Mouse (Mus musculus) neural tube, embryonic 14.5 days (tissue): ENCODE measurements around the gene Dazap1. TPM values are rescaled to one million over a fixed set of nuclear protein-coding genes. Genes with fewer than 3 reads are reported as not detected.
"Not testable (repeated sequence)": the region's sequence is repeated elsewhere in the genome, so short reads cannot be mapped to it uniquely, and the experiment has no call there.

ENCODE experiments used
- ATAC-seq: fragments of 200-750 bp; cut with Nextera tagmentation; 2 replicates; pipeline ENCODE4 v1.8.0; 2017; ENCODE audit warnings: low read depth, mild to moderate bottlenecking, moderate TSS enrichment, moderate library complexity
- H3K27ac ChIP-seq: fragments of 300-500 bp; sonication (generic); 2 replicates; pipeline ENCODE4 v1.5.1; 2014; ENCODE audit warnings: low read depth, mild to moderate bottlenecking, control low read depth, low read length, moderate library complexity, mixed read lengths
- H3K27me3 ChIP-seq: fragments of 300-500 bp; sonication (generic); 2 replicates; pipeline ENCODE4 v1.6.1; 2014; ENCODE audit warnings: low read length; ENCODE audit not compliant: control insufficient read depth, insufficient read depth
- H3K36me3 ChIP-seq: fragments of 300-500 bp; sonication (generic); 2 replicates; pipeline ENCODE4 v1.6.1; 2014; ENCODE audit warnings: low read length, mixed read lengths; ENCODE audit not compliant: control insufficient read depth, insufficient read depth
- H3K4me1 ChIP-seq: fragments of 300-500 bp; sonication (generic); 2 replicates; pipeline ENCODE4 v1.6.1; 2014; ENCODE audit warnings: low read length; ENCODE audit not compliant: control insufficient read depth, insufficient read depth
- H3K4me2 ChIP-seq: fragments of 300-500 bp; sonication (generic); 2 replicates; pipeline ENCODE4 v1.6.1; 2014; ENCODE audit warnings: mild to moderate bottlenecking, low read depth, low read length, control low read depth
- H3K4me3 ChIP-seq: fragments of 300-500 bp; sonication (generic); 2 replicates; pipeline ENCODE4 v1.5.1; 2014; ENCODE audit warnings: low read depth, low read length, control low read depth, mixed read lengths
- H3K9ac ChIP-seq: fragments of 300-500 bp; sonication (generic); replicated peaks from 2 replicates; pipeline ENCODE4 v1.6.1; 2014; ENCODE audit warnings: low read depth, mild to moderate bottlenecking, control low read depth, low read length, mixed read lengths
- H3K9me3 ChIP-seq: fragments of 300-500 bp; sonication (generic); 2 replicates; pipeline ENCODE4 v1.6.1; 2016; ENCODE audit warnings: low read length; ENCODE audit not compliant: control insufficient read depth
- WGBS: fragments of 180-500 bp; shearing (Covaris S2); extraction: QIAGEN DNeasy Blood & Tissue Kit; methylation state at CpG from one replicate; pipeline ENCODE4 v1.1.7; 2014; 5-methylcytosine and 5-hydroxymethylcytosine counted together
- polyA plus RNA-seq: library from polyadenylated mRNA; unstranded; fragments of >200 nt; fragmentation: Nextera tagmentation; extraction: Ambion mirVana; gene quantifications from 2 replicates; pipeline ENCODE4 v1.2.1, GENCODE M21; 2014

Gene Dazap1
- 37.5 and 39.8 TPM in 2 replicates for polyA plus RNA-seq

- peak within 1 kb of the TSS; percentile 70 for H3K9ac ChIP-seq
- H3K9me3 ChIP-seq: no peaks in the 10 kb centered on the region
- peaks cover 19% of the 10 kb centered on the region for H3K4me1 ChIP-seq
- peak within 1 kb of the TSS; percentile 39 for H3K4me3 ChIP-seq
- H3K27ac ChIP-seq: peak within 1 kb of the TSS; percentile 85
- ATAC-seq: peak; percentile 80
- H3K4me2 ChIP-seq: peak within 1 kb of the TSS; percentile 78
- H3K36me3 ChIP-seq: peaks cover 26% of the 10 kb centered on the region
- under 1% methylated on average over 49 of the region's 49 CpGs for WGBS
- no peaks in the 10 kb centered on the region for H3K27me3 ChIP-seq
These were observed at the start of gene Dazap1, which contains the start of gene Gamt for GRCm38 (mm10) chr10:80260642-80261584. Dazap1 (plus strand) TSS chr10:80261486. Gamt (minus strand) TSS chr10:80261012.

GRCm38 (mm10) chr10:80211547-80212103 is 49.7 kb upstream of the Dazap1 start:
- ATAC-seq, H3K27ac ChIP-seq, H3K36me3 ChIP-seq, H3K9ac ChIP-seq, H3K27me3 ChIP-seq, H3K4me1 ChIP-seq, H3K4me3 ChIP-seq, H3K9me3 ChIP-seq, H3K4me2 ChIP-seq: not testable (repeated sequence)
- WGBS: 71% methylated on average over 7 of the region's 7 CpGs

GRCm38 (mm10) chr10:80215048-80215772 is 46.1 kb upstream of the Dazap1 start:
- H3K4me2 ChIP-seq: no peak overlapping the region
- WGBS: 18% methylated on average over 16 of the region's 16 CpGs
- H3K27me3 ChIP-seq: no peaks in the 10 kb centered on the region
- ATAC-seq: no peak
- no peaks in the 10 kb centered on the region for H3K36me3 ChIP-seq
- no peaks in the 10 kb centered on the region for H3K4me1 ChIP-seq
- H3K27ac ChIP-seq: no peak overlapping the region
- no peak overlapping the region for H3K9ac ChIP-seq
- H3K4me3 ChIP-seq: no peak overlapping the region
- H3K9me3 ChIP-seq: no peaks in the 10 kb centered on the region

- no peak overlapping the region for H3K4me3 ChIP-seq
- WGBS: 23% methylated on average over 9 of the region's 9 CpGs
- ATAC-seq: no peak
- H3K4me1 ChIP-seq: no peaks in the 10 kb centered on the region
- no peak overlapping the region for H3K9ac ChIP-seq
- no peaks in the 10 kb centered on the region for H3K36me3 ChIP-seq
- H3K4me2 ChIP-seq: no peak overlapping the region
- H3K27me3 ChIP-seq: no peaks in the 10 kb centered on the region
- H3K27ac ChIP-seq: no peak overlapping the region
- H3K9me3 ChIP-seq: no peaks in the 10 kb centered on the region
These were observed 40.6 kb upstream of the Dazap1 start for GRCm38 (mm10) chr10:80220676-80221075.

GRCm38 (mm10) chr10:80223137-80223536 is 38.1 kb upstream of the Dazap1 start:
- H3K4me2 ChIP-seq, H3K27me3 ChIP-seq, H3K27ac ChIP-seq, H3K4me3 ChIP-seq, ATAC-seq, H3K9me3 ChIP-seq, H3K9ac ChIP-seq, H3K36me3 ChIP-seq: not testable (repeated sequence)
- WGBS: 80% methylated on average over 2 of the region's 2 CpGs
- peaks cover 12% of the 10 kb centered on the region for H3K4me1 ChIP-seq

- Histone ChIP-seq H3K9ac (0 out of 2 replicates have a peak overlapping the region, but pooled peaks have one; percentile 93), H3K27ac (peak overlapping the region; percentile 94), H3K4me2 (peak overlapping the region; percentile 91), H3K36me3 (no peaks in the 10 kb centered on the region), H3K27me3 (no peaks in the 10 kb centered on the region), H3K4me1 (peaks cover 29% of the 10 kb centered on the region), H3K9me3 (no peaks in the 10 kb centered on the region), H3K4me3 (peak overlapping the region; percentile 75)
- ATAC-seq: no peak
- 0% methylated on average over 14 of the region's 14 CpGs for WGBS
These were observed 35.2 kb upstream of the Dazap1 start for GRCm38 (mm10) chr10:80226071-80226415.

GRCm38 (mm10) chr10:80226416-80227165 is 34.7 kb upstream of the Dazap1 start, which contains the start of gene Mum1:
Mum1 (plus strand) TSS chr10:80226434.
- no peaks in the 10 kb centered on the region for H3K9me3 ChIP-seq
- under 1% methylated on average over 50 of the region's 75 CpGs for WGBS

GRCm38 (mm10) chr10:80227166-80227539 is 34.1 kb upstream of the Dazap1 start:
- no peak; the same call in 1 of the 2 replicates for ATAC-seq
- Histone ChIP-seq H3K9ac (peak overlapping the region; percentile 93), H3K36me3 (peaks cover 7% of the 10 kb centered on the region), H3K4me3 (peak overlapping the region; percentile 75), H3K9me3 (no peaks in the 10 kb centered on the region), H3K27ac (peak overlapping the region; percentile 94), H3K4me2 (peak overlapping the region; percentile 91), H3K27me3 (no peaks in the 10 kb centered on the region), H3K4me1 (peaks cover 29% of the 10 kb centered on the region)
- WGBS: 9% methylated on average over 10 of the region's 10 CpGs

More at GRCm38 (mm10) chr10:80226416-80227165, 34.7 kb upstream of the Dazap1 start, which contains the start of gene Mum1:
- H3K27me3 ChIP-seq: no peaks in the 10 kb centered on the region
- peak within 1 kb of the TSS; percentile 75 for H3K4me3 ChIP-seq
- H3K36me3 ChIP-seq: 0 out of 2 replicates have a peak, but pooled peaks cover 4% of the 10 kb centered on the region
- peak within 1 kb of the TSS; percentile 91 for H3K4me2 ChIP-seq
- H3K4me1 ChIP-seq: peaks cover 29% of the 10 kb centered on the region
- peak within 1 kb of the TSS; percentile 94 for H3K27ac ChIP-seq
- peak within 1 kb of the TSS; percentile 93 for H3K9ac ChIP-seq
- peak; percentile 97 for ATAC-seq
